Mouse (Mus musculus) testis, adult 2 months (tissue): ENCODE data around the gene Myl4. TPM values are rescaled to one million over a fixed set of nuclear protein-coding genes. Genes with fewer than 3 reads are reported as not detected.

Source experiments
- H3K27ac ChIP-seq: fragments of 200-500 bp; 2 replicates; pipeline ENCODE4 v1.5.1; 2012; ENCODE audit warnings: low read depth, low read length; ENCODE audit not compliant: control insufficient read depth, insufficient read depth
- H3K27me3 ChIP-seq: fragments of 200-500 bp; 2 replicates; pipeline ENCODE4 v1.6.1; 2012; ENCODE audit warnings: mild to moderate bottlenecking, low read length, moderate library complexity; ENCODE audit not compliant: control insufficient read depth, insufficient read depth
- H3K36me3 ChIP-seq: fragments of 200-500 bp; 2 replicates; pipeline ENCODE4 v1.6.1; 2012; ENCODE audit warnings: mild to moderate bottlenecking, low read length; ENCODE audit not compliant: control insufficient read depth, insufficient read depth
- H3K4me1 ChIP-seq: fragments of 200-500 bp; 2 replicates; pipeline ENCODE4 v1.6.1; 2012; ENCODE audit warnings: low read length; ENCODE audit not compliant: control insufficient read depth, insufficient read depth
- H3K4me3 ChIP-seq: fragments of 200-500 bp; 2 replicates; pipeline ENCODE4 v1.5.1; 2012; ENCODE audit warnings: low read depth, mild to moderate bottlenecking, low read length, moderate library complexity, mixed read lengths; ENCODE audit not compliant: control insufficient read depth
- CTCF ChIP-seq: fragments of 200-500 bp; IDR thresholded peaks from 2 replicates; pipeline ENCODE4 v1.5.1; 2012; ENCODE audit warnings: low read depth, mild to moderate bottlenecking, inconsistent platforms, low read length, moderate library complexity; ENCODE audit not compliant: control insufficient read depth, insufficient read depth, insufficient replicate concordance
- POLR2A ChIP-seq: fragments of 200-500 bp; IDR thresholded peaks from 2 replicates; pipeline ENCODE4 v1.6.1; 2012; ENCODE audit warnings: low read depth, mild to moderate bottlenecking, inconsistent platforms, low read length, moderate library complexity; ENCODE audit not compliant: control insufficient read depth
- polyA plus RNA-seq: library from polyadenylated mRNA; depleted of rRNA; stranded (reverse); fragments of >200 nt; gene quantifications from 2 replicates; pipeline ENCODE4 v1.2.3, GENCODE M21; 2012

Gene Myl4
- polyA plus RNA-seq, 1 experiment = 57.4 TPM

DNA sequence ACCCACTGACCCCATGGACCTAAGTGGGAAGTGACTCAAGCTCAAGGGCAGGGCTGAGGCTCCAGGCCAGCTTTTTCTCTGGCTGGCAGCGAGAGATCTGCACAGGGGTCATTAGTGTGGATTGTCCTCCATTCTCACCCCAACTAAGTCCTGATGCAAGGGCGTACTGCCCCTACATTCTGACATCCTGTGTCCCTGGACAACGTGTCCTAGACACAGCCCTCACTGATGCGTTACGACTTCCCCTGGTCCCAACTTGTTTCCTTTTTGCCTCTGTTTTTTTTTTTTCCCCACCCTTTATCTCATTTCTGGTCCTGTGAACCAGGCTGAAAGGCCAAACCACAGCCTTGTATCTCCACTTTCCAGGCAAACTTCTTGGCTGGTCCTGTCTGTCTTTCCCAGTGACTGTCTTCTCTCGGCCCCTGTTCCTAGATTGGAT is 68.2 kb downstream of the Myl4 start:
- H3K27ac ChIP-seq = no peak overlapping the region
- no peaks in the 10 kb centered on the region for H3K27me3 ChIP-seq
- no peaks in the 10 kb centered on the region for H3K36me3 ChIP-seq
- no peak overlapping the region for H3K4me3 ChIP-seq
- H3K4me1 ChIP-seq = no peaks in the 10 kb centered on the region
- no peak for TF ChIP-seq POLR2A

DNA sequence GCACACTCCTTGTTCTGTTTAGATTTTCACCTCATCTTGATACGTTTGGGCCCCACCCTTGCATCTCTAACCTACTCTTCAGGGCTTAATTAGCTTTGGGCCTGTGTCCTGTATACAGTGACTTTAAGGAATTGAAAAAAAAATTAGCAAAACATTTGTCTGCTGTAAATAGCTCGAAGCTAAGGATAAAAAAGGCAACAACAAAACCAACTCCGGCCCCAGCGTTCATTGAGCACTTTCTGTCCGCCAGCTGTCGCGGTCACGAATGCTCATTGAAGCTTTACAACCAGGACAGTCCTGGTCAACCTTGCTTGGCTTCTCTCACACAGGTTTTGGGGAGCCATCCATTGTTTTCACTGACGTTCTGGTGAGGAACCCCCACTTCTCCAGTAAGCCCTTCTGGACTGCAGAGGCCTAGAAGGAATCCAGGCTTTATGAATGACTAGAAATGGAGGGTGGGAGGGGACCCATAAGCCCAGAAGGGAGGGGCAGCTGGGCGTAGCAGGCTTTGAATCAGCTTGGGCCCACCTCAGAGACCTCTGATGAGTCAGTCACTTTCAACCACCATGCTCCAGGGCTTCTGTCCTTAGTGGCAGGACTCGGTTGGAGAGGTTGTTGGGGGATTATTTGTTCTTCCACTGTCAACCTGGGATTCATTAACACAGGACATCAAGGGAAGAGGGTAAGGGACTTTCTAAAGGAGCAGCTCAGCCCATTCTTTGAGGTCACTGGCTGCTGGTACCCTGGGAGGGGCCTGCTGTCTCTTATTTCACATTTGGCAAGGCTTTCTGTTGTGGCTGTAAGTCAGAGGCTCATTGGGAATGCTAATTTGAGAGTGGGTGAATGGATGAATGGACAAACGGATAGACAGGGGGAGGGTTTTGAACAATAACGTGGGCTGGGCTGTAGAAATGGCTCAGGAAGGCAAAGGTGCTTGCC is 68.9 kb downstream of the Myl4 start:
- no peak overlapping the region for H3K27ac ChIP-seq
- H3K27me3 ChIP-seq = no peaks in the 10 kb centered on the region
- H3K36me3 ChIP-seq = no peaks in the 10 kb centered on the region
- TF ChIP-seq CTCF (no peak), POLR2A (no peak)
- no peaks in the 10 kb centered on the region for H3K4me1 ChIP-seq
- H3K4me3 ChIP-seq = no peak overlapping the region

GRCm38 (mm10) chr11:104622040-104622962 is 71.8 kb downstream of the Myl4 start:
- Histone ChIP-seq H3K36me3 (no peaks in the 10 kb centered on the region), H3K4me1 (peaks cover 5% of the 10 kb centered on the region; the same call in 1 of the 2 replicates), H3K4me3 (no peak overlapping the region), H3K27ac (no peak overlapping the region), H3K27me3 (no peaks in the 10 kb centered on the region)
- TF ChIP-seq POLR2A (no peak), CTCF (no peak)

- Histone ChIP-seq H3K4me3 (no peak overlapping the region), H3K27me3 (no peaks in the 10 kb centered on the region), H3K36me3 (no peaks in the 10 kb centered on the region), H3K4me1 (peaks cover 5% of the 10 kb centered on the region; the same call in 1 of the 2 replicates), H3K27ac (peak overlapping the region; percentile 73)
- no peak for TF ChIP-seq POLR2A
- no peak for TF ChIP-seq CTCF
Measured at GRCm38 (mm10) chr11:104624791-104625391, 74.4 kb downstream of the Myl4 start.

DNA sequence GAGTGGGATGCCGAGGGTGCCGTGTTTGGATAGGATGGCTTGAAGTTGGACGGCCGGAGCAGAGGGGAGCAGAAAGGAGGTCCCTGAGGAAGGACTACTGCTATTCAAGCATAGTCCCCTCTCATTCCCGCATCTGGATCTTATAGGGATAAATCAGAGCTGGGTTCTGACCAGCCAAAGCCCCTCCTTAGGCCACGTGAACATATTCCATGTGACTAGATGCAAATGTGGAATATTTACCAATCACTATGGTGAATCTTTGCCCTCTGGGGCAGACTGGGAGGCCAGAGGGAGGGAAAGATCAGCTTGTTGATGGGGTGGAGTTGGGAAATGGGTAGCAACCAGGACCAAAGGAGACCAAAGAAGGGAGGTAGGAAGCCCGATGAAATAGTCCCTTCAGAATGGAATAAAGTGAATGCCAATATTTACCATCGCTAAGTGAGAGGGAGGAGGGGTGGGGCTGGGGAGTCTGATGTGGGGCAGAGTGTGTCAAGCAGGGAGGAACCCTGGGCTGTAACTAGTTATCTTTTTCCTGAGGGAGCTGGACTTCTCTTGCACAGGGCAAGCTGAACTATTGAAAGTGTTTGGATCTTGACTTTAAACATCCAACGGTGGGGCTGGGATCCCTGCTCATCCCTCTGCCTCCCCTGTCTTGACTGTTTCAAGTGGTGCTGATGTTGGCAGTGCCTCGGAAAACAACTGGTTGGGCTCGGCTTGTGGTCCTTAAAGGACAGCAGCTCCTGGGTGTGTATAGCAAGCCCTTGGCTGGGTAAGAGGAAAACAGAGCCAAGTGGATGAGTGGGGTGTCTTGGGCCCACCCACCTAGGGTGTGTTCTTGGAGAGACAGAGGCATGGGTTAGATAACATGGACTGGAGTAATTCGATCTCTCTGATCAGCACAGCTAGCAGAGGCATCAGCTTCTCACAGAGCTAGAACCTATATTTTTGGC is 75.3 kb downstream of the Myl4 start:
- Histone ChIP-seq H3K36me3 (no peaks in the 10 kb centered on the region), H3K4me1 (peaks cover 5% of the 10 kb centered on the region; the same call in 1 of the 2 replicates), H3K27ac (peak overlapping the region; percentile 73), H3K4me3 (peak overlapping the region; percentile 39), H3K27me3 (no peaks in the 10 kb centered on the region)
- TF ChIP-seq POLR2A = no peak
- no peak for TF ChIP-seq CTCF

DNA sequence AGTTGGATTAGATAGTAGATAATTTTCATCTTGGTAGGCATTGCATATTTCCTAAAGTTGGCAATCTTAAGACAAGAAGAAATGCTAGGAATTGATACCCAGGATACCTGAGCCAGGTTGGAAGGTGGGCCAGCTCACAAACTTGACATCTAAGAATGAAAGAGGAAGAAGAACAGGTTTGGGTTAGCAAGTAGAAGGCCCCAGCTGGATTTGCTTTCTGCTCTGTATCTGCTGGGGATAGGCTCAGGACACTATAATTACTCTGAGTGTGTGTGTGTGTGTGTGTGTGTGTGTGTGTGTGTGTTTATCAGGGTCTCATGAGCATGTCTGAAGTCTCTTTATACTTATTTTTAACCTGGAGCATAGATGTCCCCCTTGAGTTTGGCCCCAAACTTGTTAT is 76.2 kb downstream of the Myl4 start:
- Histone ChIP-seq H3K27me3 (no peaks in the 10 kb centered on the region), H3K4me1 (peaks cover 5% of the 10 kb centered on the region; the same call in 1 of the 2 replicates)
- TF ChIP-seq CTCF = no peak
- no peak for TF ChIP-seq POLR2A

More for the DNA sequence above, 76.2 kb downstream of the Myl4 start:
- Histone ChIP-seq H3K4me3 (no peak overlapping the region), H3K27ac (no peak overlapping the region), H3K36me3 (no peaks in the 10 kb centered on the region)
